Mouse (Mus musculus): ENCODE results near the gene Crhr2. TPM values are rescaled to one million over a fixed set of nuclear protein-coding genes. Genes with fewer than 3 reads are reported as not detected.

The Crhr2 gene
- not detected for total RNA-seq (2023)

DNA sequence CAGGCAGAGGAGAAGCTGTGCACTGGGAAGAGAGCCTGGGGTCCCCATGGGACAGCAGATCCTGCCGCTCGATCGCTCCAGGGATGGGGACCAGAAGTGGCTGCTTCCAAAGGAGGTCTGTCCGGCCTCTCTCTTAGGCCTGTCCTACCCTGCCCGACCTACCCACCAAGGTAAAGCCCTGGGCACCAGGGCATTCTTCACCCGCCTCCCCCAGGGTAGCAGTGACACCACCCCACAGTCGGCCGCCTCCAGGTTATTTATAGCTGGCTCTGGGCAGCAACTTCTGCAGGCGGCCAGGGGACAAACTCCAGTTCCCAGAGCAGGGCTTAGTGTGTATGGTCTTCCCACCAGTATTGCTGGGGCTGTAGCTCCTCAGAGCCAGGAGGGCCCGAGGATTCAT is at the start of gene Crhr2:
Gene Crhr2 (minus strand): TSS at position 223 of the 400 bp plus-strand sequence.

DNA sequence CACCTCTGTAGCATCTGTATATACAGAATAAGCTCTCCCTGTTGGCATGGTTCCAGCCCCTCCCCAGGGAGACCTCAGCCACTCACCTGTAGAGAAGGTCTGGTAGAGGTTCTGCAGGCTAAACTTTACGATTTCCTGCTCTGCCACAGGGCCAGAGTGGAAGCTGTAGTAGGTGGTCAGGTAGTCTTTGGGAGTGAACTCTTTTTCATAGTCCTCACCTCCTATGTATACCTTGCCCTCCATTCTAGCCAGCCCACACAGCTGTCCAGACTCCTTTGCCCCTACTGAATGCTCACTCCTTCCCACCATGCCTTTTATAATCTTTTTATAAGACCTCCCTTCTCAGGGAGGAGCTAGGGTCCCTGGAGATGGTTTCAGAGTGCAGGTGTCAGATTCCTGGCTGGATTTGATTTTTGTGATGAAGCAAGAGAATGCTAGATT is 41.9 kb upstream of the Crhr2 start, which contains the start of gene Inmt:
Gene Inmt (minus strand): TSS at position 303 of the 441 bp plus-strand sequence.

Other genes with a start within 250 kb of the Crhr2 start
- 10 to 100 TPM; 19.2 to 27.1 TPM for gene Nod1, start 160.4 kb downstream of the Crhr2 start, total RNA-seq (2023)
- 10 to 100 TPM; 33.1 to 34.5 TPM for gene Ggct, start 140.1 kb downstream of the Crhr2 start, total RNA-seq (2023)
- 10 to 100 TPM; 61.0 to 61.2 TPM for gene Gars, start 95.0 kb downstream of the Crhr2 start, total RNA-seq (2023)
- not detected for gene Inmt, start 42.0 kb upstream of the Crhr2 start, total RNA-seq (2023)
- gene Mindy4, start 70.4 kb upstream of the Crhr2 start, total RNA-seq (2023), result not detected
- gene Aqp1, start 203.4 kb upstream of the Crhr2 start, total RNA-seq (2023), result under 1 TPM; 0.26 to 0.89 TPM
- not detected for gene Ghrhr, start 243.3 kb upstream of the Crhr2 start, total RNA-seq (2023)